Mouse (Mus musculus) 416B (cell line): ENCODE measurements around the gene Ugt1a10.
"Not testable (repeated sequence)": the region's sequence is repeated elsewhere in the genome, so short reads cannot be mapped to it uniquely, and the experiment has no call there.

Experiments used
- DNase-seq: peaks from one replicate; pipeline ENCODE4 v3.0.0; 2011; ENCODE audit warnings: low read depth

Ugt1a10 gene

GRCm38 (mm10) chr1:88140492-88140891 lies 85.3 kb downstream of the Ugt1a10 start:
- DNase-seq: not testable (repeated sequence)

- DNase-seq: peak; percentile 45
Observed at GRCm38 (mm10) chr1:88143966-88144675, 88.9 kb downstream of the Ugt1a10 start.

DNA sequence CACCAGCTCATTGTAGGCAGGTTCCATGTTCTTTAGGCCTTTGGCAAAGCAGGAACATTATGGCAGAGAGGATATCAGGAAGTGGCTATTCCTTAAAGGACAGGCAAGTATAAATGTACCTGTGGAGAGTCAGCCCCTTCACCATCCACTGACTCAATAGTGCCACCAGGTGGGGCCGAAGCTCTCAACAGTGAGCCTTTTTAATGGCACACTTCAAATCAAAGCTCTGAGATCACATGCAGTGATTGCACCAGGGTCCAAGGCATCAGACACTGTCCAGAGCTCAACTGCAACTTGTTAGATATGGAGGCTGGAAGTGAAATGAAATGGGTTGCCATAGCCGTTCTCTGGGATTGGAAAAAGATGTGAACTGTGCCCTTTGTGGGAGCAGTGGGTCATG lies 90.1 kb downstream of the Ugt1a10 start:
- peak; percentile 26 for DNase-seq

- peak; percentile 31 for DNase-seq
Observed at GRCm38 (mm10) chr1:88150133-88150532, 94.9 kb downstream of the Ugt1a10 start.

DNA sequence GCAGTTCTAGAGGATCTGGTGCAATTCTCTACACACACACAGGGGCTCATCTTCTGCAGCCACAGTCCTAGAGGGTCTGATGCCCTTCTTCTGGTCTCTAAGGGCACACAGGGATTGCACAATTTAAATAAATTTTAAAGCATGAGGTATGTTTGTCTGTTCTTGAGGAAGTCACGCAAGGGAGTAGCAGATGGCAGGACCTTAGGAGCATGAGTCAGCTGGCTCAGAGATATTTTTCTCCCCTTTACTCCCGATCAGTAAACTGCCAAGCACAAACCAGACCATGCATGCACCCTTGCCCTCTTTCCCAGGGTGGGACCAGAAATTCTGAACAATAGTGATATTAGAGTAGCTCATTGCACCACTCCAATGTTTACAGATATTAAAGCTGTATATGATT lies 103.2 kb downstream of the Ugt1a10 start:
- DNase-seq: peak; percentile 6

DNA sequence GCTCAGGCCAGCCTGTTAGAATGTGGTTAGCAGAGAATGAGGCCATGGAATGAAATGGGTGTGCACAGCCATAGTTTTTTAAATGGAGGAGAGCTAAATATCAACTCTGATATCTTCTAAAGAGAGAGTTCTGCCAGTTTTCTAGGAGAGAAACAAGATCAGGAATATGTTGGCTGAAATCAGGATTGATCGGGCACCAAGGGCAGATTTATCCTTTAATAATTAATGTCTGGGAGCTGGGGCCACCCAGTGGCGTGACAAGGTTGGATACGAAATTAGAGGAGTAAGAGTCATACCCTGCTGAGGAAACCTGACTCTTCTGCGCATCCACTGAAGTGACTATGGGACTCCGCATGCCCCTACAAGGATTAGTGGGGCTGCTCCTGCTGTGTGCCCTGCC lies 110.5 kb downstream of the Ugt1a10 start, which contains the start of gene Ugt1a5:
Gene Ugt1a5 (plus strand): TSS at position 302 of the 400 bp plus-strand sequence.
- no peak for DNase-seq

DNA sequence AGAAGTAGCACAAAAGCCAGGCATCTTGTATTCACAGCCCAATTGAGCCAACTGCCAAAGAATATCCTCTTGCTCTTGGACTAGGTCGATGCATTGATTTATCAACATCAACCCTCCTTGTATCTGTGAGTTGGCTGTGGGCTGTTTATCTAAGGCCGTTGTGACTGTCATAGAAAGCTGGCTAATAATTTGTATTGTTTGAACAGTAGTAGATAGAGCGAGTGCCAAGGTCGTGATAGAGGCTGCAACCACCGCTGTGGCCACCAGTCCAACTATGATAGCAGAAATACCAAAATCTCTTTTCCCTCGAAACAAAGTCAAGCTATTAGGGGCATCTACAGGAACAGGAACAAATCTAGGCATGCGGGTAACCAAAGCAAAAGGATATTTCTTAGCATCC lies 117.0 kb downstream of the Ugt1a10 start:
- not testable (repeated sequence) for DNase-seq

DNA sequence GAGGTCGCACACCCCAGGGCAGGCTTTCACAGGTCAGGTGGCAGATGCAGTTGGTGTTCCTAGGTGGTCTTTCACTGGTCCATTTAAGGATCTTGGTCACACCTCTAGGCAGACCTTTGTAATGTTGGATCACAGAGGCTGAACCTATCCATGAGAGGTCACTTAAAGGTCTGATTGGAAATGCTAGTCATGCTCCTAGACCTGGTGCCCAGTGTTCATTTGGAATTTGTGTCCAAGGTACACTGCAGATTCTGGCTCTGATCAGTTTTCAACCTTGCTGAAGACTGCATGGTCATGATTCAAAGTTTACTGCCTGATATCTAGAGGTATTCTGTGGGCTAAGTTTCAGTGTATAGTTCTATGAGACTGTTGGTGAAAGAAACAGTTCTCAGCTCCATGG lies 124.5 kb downstream of the Ugt1a10 start:
- DNase-seq: no peak

DNA sequence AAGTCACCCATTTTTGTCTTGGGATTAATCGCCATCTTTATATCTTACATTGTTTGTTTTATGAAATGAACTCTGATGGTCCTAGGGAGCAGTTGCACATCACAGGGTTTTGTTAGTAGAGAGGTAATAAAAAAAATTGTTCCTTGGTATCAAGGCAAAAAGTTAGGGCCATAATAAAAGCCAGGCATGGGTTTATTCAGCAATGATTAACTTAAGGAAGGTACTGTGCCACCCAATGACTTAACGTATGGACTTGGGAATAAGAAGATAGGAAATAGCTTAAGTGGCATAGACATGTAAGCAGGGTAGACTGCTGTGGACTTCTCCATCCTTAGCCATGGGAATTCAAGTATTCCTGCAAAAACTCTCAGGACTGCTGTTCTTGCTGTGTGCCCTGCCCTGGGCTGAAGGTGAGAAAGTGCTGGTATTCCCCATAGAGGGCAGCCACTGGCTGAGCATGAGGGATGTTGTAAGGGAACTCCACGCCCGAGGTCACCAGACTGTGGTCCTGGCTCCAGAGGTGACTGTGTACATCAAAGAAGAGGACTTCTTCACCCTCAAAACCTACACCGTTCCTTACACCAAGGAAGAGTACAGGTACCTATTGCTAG lies 131.2 kb downstream of the Ugt1a10 start:
- DNase-seq: no peak

GRCm38 (mm10) chr1:88192136-88192535 lies 136.9 kb downstream of the Ugt1a10 start:
- DNase-seq: no peak

DNA sequence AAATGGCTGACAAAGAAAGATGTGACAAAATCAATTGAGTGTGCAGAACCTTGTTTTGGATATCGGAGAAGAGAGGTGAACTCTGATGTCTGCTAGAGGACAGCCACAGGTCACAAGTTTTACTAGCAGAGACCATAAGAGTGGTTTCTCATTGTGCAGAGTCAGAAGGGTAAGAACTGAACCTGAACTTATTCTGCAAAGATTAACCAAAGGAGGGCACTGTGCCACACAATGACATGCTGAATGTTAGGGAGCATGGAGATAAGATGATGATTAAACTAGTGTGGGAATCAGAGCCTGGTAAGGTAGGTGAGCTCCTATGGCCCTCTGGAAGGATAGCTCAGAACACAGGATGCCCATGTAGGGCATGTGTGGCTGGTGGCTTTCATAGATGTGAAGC lies 140.5 kb downstream of the Ugt1a10 start:
- no peak for DNase-seq

DNA sequence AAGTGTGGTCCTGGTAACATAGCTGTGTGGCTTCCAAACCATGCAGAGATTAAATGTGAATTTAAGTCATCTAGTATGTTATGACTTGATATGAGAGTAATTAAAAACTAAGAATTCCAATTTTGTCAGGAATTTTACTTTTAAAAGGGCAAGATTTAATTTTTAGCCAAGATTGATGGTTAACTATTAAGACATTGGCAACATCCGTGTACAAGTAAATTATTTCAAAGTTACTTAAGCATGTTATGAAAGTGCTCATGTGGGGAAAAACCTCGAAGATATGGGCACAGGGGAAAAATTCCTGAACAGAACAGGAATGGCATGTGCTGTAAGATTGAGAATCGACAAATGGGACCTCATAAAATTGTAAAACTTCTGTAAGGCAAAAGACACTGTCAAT lies 142.3 kb downstream of the Ugt1a10 start:
- DNase-seq: no peak

GRCm38 (mm10) chr1:88199996-88200395 lies 144.8 kb downstream of the Ugt1a10 start:
- DNase-seq: no peak

DNA sequence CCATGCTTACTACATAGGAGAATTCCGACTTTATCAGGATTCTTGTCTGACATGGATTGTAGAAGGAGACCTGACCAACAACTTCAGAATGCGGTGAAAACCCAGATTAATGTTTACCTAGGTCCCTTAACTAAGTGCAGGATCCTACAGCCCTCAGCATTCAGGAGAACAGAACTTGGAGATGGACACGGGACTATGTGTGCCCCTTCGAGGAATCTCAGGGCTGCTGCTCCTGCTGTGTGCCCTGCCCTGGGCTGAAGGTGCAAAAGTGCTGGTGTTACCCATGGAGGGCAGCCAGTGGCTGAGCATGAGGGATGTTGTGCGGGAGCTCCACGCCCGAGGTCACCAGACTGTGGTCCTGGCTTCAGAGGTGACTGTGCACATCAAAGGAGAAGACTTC lies 145.3 kb downstream of the Ugt1a10 start, which contains the start of gene Ugt1a2:
Gene Ugt1a2 (plus strand): TSS at position 146 of the 400 bp plus-strand sequence.
- no peak for DNase-seq

GRCm38 (mm10) chr1:88205294-88205922 lies 150.2 kb downstream of the Ugt1a10 start, which contains the start of gene Dnajb3:
Gene Dnajb3 (minus strand): TSS chr1:88205782.
- no peak for DNase-seq

DNA sequence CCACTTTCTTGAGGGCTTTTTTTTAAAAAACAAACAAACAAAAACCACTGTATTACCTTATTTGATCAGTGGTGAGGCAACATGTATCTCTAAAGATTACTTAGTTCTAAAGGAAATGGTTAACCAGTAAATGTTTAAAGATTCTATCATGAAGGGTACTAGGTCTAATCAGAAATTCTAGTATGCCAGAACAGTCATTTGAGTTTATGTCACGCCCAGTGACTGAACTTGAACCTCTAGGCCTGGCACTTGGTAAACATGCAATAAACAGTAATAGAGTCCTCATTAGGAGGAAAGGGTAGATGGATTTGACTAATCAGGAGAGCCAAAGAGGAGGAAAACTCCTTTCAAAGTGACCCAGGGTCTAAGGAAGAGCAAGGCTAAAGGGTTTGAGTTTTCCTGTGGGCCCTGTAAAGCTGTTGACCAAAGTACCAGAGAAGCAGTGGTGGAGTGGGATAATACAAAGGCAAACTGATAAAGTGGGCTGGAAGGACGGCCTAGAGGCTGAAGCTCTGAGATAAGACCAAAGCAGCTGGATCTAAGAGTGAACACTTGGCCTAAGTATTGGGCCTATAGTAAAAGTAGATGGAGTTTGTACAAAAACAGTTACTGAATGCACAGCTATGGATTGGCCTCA lies 151.8 kb downstream of the Ugt1a10 start:
- no peak for DNase-seq

DNA sequence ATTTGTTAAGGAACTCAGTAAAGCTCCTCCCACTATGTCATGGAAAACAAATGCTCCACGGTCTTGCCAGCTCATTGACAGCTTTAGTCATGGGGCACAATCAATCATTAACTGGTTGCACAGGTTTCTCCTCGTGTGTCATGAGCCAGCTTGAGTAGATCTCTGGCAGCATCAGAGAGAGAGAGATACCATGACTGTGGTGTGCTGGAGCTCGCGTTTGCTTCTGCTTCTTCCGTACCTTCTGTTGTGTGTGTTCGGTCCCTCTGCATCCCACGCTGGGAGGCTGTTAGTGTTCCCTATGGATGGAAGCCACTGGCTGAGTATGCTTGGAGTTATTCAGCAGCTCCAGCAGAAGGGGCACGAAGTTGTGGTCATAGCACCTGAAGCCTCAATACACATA lies 156.6 kb downstream of the Ugt1a10 start, which contains the start of gene Ugt1a1:
Gene Ugt1a1 (plus strand): TSS at position 148 of the 400 bp plus-strand sequence.
- peak; percentile 5 for DNase-seq

DNA sequence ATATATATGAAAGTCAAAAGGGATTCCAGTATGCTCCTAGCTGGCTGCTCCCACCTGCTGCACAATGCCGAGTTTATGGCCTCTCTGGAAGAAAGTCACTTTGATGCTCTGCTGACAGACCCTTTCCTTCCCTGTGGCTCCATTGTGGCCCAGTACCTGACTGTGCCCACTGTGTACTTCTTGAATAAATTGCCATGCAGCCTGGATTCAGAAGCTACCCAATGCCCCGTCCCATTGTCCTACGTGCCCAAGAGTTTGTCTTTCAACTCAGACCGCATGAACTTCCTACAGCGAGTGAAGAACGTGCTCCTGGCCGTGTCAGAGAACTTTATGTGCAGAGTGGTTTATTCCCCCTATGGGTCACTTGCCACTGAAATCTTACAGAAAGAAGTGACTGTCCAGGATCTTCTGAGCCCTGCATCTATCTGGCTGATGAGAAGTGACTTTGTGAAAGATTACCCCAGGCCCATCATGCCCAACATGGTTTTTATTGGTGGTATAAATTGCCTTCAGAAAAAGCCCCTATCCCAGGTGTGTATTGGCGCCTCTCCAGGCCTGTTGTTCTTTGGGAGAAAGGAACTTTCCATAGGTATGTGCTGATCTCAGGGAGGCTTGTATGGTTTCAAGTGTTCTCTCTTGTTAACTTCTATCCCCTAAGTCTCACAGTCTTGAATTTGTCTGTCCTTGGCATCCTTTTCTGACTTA lies 157.3 kb downstream of the Ugt1a10 start:
- DNase-seq: peak; percentile 4

DNA sequence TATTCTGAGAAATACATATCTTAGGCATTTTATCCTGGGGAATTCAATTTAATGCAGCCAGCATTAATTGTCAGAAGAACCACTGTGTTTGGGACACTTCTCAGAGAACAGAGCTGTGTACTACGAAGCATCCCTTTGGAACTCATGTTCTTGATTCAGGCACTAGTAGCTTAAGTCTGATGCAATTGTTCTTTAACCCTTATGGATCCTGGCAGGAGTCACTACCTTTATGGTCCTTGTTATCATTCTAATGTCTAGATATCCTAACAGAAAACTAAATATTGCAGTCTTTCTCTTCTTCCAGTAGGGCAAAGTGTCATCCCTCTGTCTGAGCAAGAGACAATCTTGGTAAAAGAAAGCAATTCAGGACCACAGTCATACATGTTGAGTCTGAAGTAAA lies 157.9 kb downstream of the Ugt1a10 start:
- peak; percentile 9 for DNase-seq

DNA sequence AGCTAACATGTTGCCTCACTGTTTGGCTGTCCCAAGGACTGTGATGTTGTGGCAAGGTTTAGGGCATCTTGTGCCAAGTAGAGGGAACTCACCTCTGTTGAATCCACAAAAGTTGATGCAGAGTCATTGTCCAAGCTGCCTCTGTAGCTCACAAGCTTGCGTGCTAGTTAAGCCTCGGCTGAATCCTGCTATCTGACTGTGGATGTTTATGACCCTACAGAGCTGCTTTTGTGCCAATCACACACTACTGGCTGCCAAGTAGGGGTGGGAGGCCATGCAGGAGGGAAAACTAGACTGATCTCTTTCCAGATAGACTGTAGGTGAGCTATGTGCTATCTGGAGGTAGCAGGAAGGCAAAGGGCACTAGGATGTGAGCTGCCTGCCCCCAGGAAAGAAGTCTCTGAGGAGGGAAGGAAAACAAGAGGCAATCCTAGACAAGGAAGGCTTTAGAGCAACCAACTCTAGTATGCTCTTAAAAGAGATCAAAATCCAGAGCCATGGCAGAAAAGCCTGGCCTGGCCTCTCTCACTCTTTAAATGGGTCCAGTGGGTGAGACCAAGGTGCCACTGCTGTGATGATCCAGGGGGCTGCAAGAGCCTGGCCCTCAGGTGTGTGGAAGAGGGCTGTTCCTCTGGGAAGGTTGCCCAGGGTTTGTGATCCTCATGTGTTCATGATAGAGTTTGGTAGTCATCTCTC lies 158.7 kb downstream of the Ugt1a10 start:
- DNase-seq: peak; percentile 11

DNA sequence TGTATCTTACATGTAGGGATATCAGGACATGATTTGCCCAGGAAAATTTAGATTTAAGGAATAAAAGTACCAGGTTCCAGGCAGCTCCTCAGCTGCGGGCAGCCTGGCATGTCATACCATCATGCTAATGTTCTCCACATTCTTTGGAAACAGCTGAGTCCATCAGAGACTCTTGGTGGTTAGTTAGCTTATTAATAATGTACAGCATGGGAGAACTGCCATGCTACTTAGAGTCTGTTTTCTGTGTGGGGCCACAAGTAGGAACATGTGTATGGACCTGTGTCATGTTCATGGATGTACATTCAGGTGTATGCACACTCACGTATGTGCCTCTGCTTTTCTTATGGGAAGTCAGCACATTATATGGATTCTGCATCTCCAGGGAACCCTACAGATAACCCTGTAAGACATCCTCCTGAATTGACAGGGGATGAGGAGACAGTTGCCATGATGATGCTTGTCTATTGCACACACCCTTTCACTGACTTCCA lies 159.3 kb downstream of the Ugt1a10 start:
- DNase-seq: peak; percentile 8
